Mouse (Mus musculus): ENCODE results near the gene Acbd3. TPM values are rescaled to one million over a fixed set of nuclear protein-coding genes. Genes with fewer than 3 reads are reported as not detected.

The Acbd3 gene
- total and polyA plus RNA-seq, 3 experiments: 14.5 to 23.5 (median 22.4) TPM

GRCm38 (mm10) chr1:180752115-180752514, 26.3 kb downstream of the Acbd3 start:
- H3K79me2 ChIP-seq (replicated peaks; ENCODE audit: control insufficient read depth, extremely low read depth, insufficient read depth, poor library complexity, severe bottlenecking): no peaks in the 10 kb centered on the region
- H3K4me3 ChIP-seq (replicated peaks in 1 of 3; ENCODE audit: low read depth in 2 of 3, low read length in 2 of 3, poor library complexity in 1 of 3): no peak overlapping the region
- DNase-seq (ENCODE audit: extremely low read depth): no peak
- no peak overlapping the region for H3K27ac ChIP-seq (ENCODE audit: insufficient read depth, low read depth)
- no peaks in the 10 kb centered on the region for H3K27me3 ChIP-seq (replicated peaks)
- in situ Hi-C loops (cut with MboI; ENCODE audit: low pct_ligation_motif_present, low pct_unique_long_range_greater_than_20kb, low sequenced_read_pairs) (loop anchor here (25.0 kb wide), 1 partner anchor 490 kb away; the partner anchor contains the start of gene Psen2), dilution Hi-C loops (cut with MboI; ENCODE audit: extremely low pct_ligation_motif_present, extremely low pct_unique_long_range_greater_than_20kb, low sequenced_read_pairs) (no loop called here)
- TF ChIP-seq UBTF (IDR thresholded peaks at IDR 0.05; ENCODE audit: low read depth, low read length) (no peak), NRF1 (IDR thresholded peaks at IDR 0.05; ENCODE audit: low read depth, low read length) (no peak), MAFK (IDR thresholded peaks at IDR 0.05; ENCODE audit: insufficient replicate concordance, low read length) (no peak), USF1 (IDR thresholded peaks at IDR 0.05; ENCODE audit: low read depth, low read length) (no peak)
- peaks cover 29 to 53% of the 10 kb centered on the region in 2 experiments for H3K36me3 ChIP-seq (replicated peaks in 1 of 2; ENCODE audit: control insufficient read depth in 1 of 2, insufficient read depth in 1 of 2, low read length in 1 of 2)
- H3K4me2 ChIP-seq (ENCODE audit: insufficient read depth, low read depth, poor library complexity, severe bottlenecking): no peak overlapping the region
- H3K9ac ChIP-seq (ENCODE audit: insufficient read depth, low read depth): no peak overlapping the region
- peaks cover 0 to 15% of the 10 kb centered on the region in 2 experiments; a peak in 2 of 4 replicates for H3K4me1 ChIP-seq (ENCODE audit: control insufficient read depth in 1 of 2, insufficient read depth in 2 of 2)
- H3K9me3 ChIP-seq (replicated peaks; ENCODE audit: low read length): no peaks in the 10 kb centered on the region

GRCm38 (mm10) chr1:180754376-180754775, 28.5 kb downstream of the Acbd3 start:
- TF ChIP-seq SIN3A (IDR thresholded peaks at IDR 0.05; ENCODE audit: low read length) (no peak), MAFK (IDR thresholded peaks at IDR 0.05; ENCODE audit: insufficient replicate concordance, low read length) (no peak), EP300 (IDR thresholded peaks at IDR 0.05; ENCODE audit: low read length) (no peak), ZKSCAN1 (IDR thresholded peaks at IDR 0.05; ENCODE audit: borderline replicate concordance, low read depth, low read length) (no peak)
- in situ Hi-C loops (cut with MboI; ENCODE audit: low pct_ligation_motif_present, low pct_unique_long_range_greater_than_20kb, low sequenced_read_pairs): loop anchor here (25.0 kb wide), 1 partner anchor 492 kb away; the partner anchor contains the start of gene Psen2

GRCm38 (mm10) chr1:180756711-180757110, 30.9 kb downstream of the Acbd3 start:
- no peak for TF ChIP-seq ZMIZ1 (IDR thresholded peaks at IDR 0.05; ENCODE audit: low read depth, low read length)
- TF ChIP-seq MEF2A (IDR thresholded peaks at IDR 0.05; ENCODE audit: borderline replicate concordance, low read depth, low read length): no peak
- no peak for TF ChIP-seq MAZ (IDR thresholded peaks at IDR 0.05; ENCODE audit: low read depth, low read length)
- TF ChIP-seq ZKSCAN1 (IDR thresholded peaks at IDR 0.05; ENCODE audit: borderline replicate concordance, low read depth, low read length): no peak
- no peak for TF ChIP-seq PAX5 (IDR thresholded peaks at IDR 0.05; ENCODE audit: low read length)
- no peak for TF ChIP-seq CHD2 (IDR thresholded peaks at IDR 0.05; ENCODE audit: low read length)
- TF ChIP-seq MYC (IDR thresholded peaks at IDR 0.05; ENCODE audit: low read depth, low read length): no peak
- TF ChIP-seq JUND (conservative IDR thresholded peaks at IDR 0.05; ENCODE audit: low read depth, low read length): no peak
- TF ChIP-seq UBTF (IDR thresholded peaks at IDR 0.05; ENCODE audit: low read depth, low read length): no peak
- Histone ChIP-seq H3K79me2 (replicated peaks; ENCODE audit: control insufficient read depth, extremely low read depth, insufficient read depth, poor library complexity, severe bottlenecking) (no peaks in the 10 kb centered on the region), H3K27me3 (replicated peaks) (no peaks in the 10 kb centered on the region), H3K9ac (ENCODE audit: insufficient read depth, low read depth) (no peak overlapping the region), H3K4me1 (ENCODE audit: control insufficient read depth in 1 of 2, insufficient read depth in 2 of 2) (peaks cover 5 to 26% of the 10 kb centered on the region in 2 experiments; a peak in 3 of 4 replicates), H3K4me2 (ENCODE audit: insufficient read depth, low read depth, poor library complexity, severe bottlenecking) (no peak overlapping the region), H3K27ac (ENCODE audit: insufficient read depth, low read depth) (no peak overlapping the region), H3K4me3 (replicated peaks in 1 of 3; ENCODE audit: low read depth in 2 of 3, low read length in 2 of 3, poor library complexity in 1 of 3) (no peak overlapping the region), H3K9me3 (replicated peaks; ENCODE audit: low read length) (no peaks in the 10 kb centered on the region), H3K36me3 (replicated peaks in 1 of 2; ENCODE audit: control insufficient read depth in 1 of 2, insufficient read depth in 1 of 2, low read length in 1 of 2) (peaks cover 15 to 36% of the 10 kb centered on the region in 2 experiments)
- dilution Hi-C loops (cut with MboI; ENCODE audit: extremely low pct_ligation_motif_present, extremely low pct_unique_long_range_greater_than_20kb, low sequenced_read_pairs): no loop called here
- in situ Hi-C loops (cut with MboI; ENCODE audit: low pct_ligation_motif_present, low pct_unique_long_range_greater_than_20kb, low sequenced_read_pairs): loop anchor here (25.0 kb wide), 1 partner anchor 494 kb away; the partner anchor contains the start of gene Psen2
- DNase-seq (ENCODE audit: extremely low read depth): no peak

More at GRCm38 (mm10) chr1:180754376-180754775, 28.5 kb downstream of the Acbd3 start:
- H3K9ac ChIP-seq (ENCODE audit: insufficient read depth, low read depth): no peak overlapping the region
- dilution Hi-C loops (cut with MboI; ENCODE audit: extremely low pct_ligation_motif_present, extremely low pct_unique_long_range_greater_than_20kb, low sequenced_read_pairs): no loop called here
- no peaks in the 10 kb centered on the region for H3K79me2 ChIP-seq (replicated peaks; ENCODE audit: control insufficient read depth, extremely low read depth, insufficient read depth, poor library complexity, severe bottlenecking)
- no peak overlapping the region for H3K27ac ChIP-seq (ENCODE audit: insufficient read depth, low read depth)
- H3K4me2 ChIP-seq (ENCODE audit: insufficient read depth, low read depth, poor library complexity, severe bottlenecking): no peak overlapping the region
- H3K36me3 ChIP-seq (replicated peaks in 1 of 2; ENCODE audit: control insufficient read depth in 1 of 2, insufficient read depth in 1 of 2, low read length in 1 of 2): peaks cover 16 to 41% of the 10 kb centered on the region in 2 experiments
- H3K9me3 ChIP-seq (replicated peaks; ENCODE audit: low read length): no peaks in the 10 kb centered on the region
- DNase-seq (ENCODE audit: extremely low read depth): no peak
- no peaks in the 10 kb centered on the region for H3K27me3 ChIP-seq (replicated peaks)
- peaks cover 5 to 26% of the 10 kb centered on the region in 2 experiments; a peak in 3 of 4 replicates for H3K4me1 ChIP-seq (ENCODE audit: control insufficient read depth in 1 of 2, insufficient read depth in 2 of 2)
- H3K4me3 ChIP-seq (replicated peaks in 1 of 3; ENCODE audit: low read depth in 2 of 3, low read length in 2 of 3, poor library complexity in 1 of 3): no peak overlapping the region
